In the genomic region with DNA sequence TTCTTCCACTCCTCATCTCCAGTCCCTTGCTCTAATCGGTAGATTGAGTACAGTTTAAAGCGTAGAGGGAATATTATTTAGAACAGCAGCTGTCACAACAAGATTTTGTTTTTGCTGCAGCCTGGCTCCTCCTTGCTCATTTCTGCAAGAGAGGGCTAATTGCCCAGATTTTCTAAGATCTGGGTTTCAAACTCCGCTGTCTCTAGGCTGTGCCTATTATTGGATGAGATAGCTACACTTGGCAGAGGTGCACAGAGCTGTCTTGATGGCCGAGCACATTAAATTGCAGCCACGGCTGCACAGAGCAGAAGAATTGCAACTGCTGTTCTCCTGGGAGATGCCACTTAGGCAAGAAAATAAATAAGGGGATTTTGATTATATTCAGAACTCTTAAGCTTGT, we compare ENCODE assay signal across 11 mouse cellular contexts.
DNase-seq lines count a peak whose midpoint lies in the region; ATAC-seq lines count a peak whose summit lies in the region.
"Had no signal": no experiment of that assay in that cellular context is flagged by ENCODE, and none has a peak within 500 bp of the region (broad histone marks: within the 10 kb centered on the region; RNA-seq: fewer than 3 reads in every experiment).

No protein-coding gene starts in this region.

- WGBS in heart, embryonic 10.5 days = 80% methylated on average over 5 of the region's 5 CpGs
- 48% methylated on average over 5 of the region's 5 CpGs for WGBS in lung, embryonic 15.5 days

- no peak overlapping the region for H3K4me3 ChIP-seq in heart, embryonic 10.5 days
- no peak overlapping the region for H3K4me3 ChIP-seq in lung, embryonic 15.5 days

- no peaks in the 10 kb centered on the region for H3K4me1 ChIP-seq in heart, embryonic 10.5 days
- H3K4me1 ChIP-seq in lung, embryonic 15.5 days = peaks cover 8% of the 10 kb centered on the region; the same call in 1 of the 2 replicates

- no peaks in the 10 kb centered on the region for H3K9me3 ChIP-seq in heart, embryonic 10.5 days
- no peaks in the 10 kb centered on the region for H3K9me3 ChIP-seq in lung, embryonic 15.5 days

- no peaks in the 10 kb centered on the region for H3K36me3 ChIP-seq in heart, embryonic 10.5 days
- H3K36me3 ChIP-seq in lung, embryonic 15.5 days = no peaks in the 10 kb centered on the region

- no peak overlapping the region for H3K9ac ChIP-seq in lung, embryonic 15.5 days
- H3K9ac ChIP-seq: hindbrain, embryonic 14.5 days had no signal

- H3K27ac ChIP-seq in heart, embryonic 10.5 days = no peak overlapping the region
- H3K27ac ChIP-seq in lung, embryonic 15.5 days = peak overlapping the region; percentile 33
- H3K27ac ChIP-seq: hindbrain, embryonic 14.5 days had no signal

- no peaks in the 10 kb centered on the region for H3K27me3 ChIP-seq in heart, embryonic 10.5 days (ENCODE audit: insufficient read depth, poor library complexity, severe bottlenecking)
- H3K27me3 ChIP-seq in lung, embryonic 15.5 days = no peaks in the 10 kb centered on the region

- peak; percentile 4 for DNase-seq in cerebellum, adult 9-11 months
- DNase-seq in cerebellum, adult 18-20 months = no peak
- peak; percentile 59 to 64 for DNase-seq in heart, adult 9 months (ENCODE audit: low spot score in 2 of 2)
- no peak for DNase-seq in heart, embryonic 10.5 days (ENCODE audit: low spot score)
- DNase-seq in lung, postnatal 36 days = no peak
- peak; percentile 59 for DNase-seq in brain, adult 2 months (ENCODE audit: low read depth, low spot score)
- DNase-seq in retina, embryonic 14.5 days (ENCODE audit: low spot score) = no peak
- DNase-seq: thymus, postnatal 25 days had no signal

- ATAC-seq in lung, embryonic 15.5 days (ENCODE audit: borderline replicate concordance, extremely low read depth, low FRiP score, low TSS enrichment) = no peak

- H3K4me2 ChIP-seq in lung, embryonic 15.5 days = no peak overlapping the region
- H3K4me2 ChIP-seq: hindbrain, embryonic 14.5 days; liver, embryonic 11.5 days had no signal

Comparison
In these comparisons a context has a peak if more than half of its experiments do, and no peak if none do; other contexts are left out.
1. DNase-seq: peak in cerebellum, adult 9-11 months (single experiment), heart, adult 9 months (2 of 2) and brain, adult 2 months (single experiment); none in cerebellum, adult 18-20 months (0 of 2), heart, embryonic 10.5 days (single experiment), lung, postnatal 36 days (single experiment) and retina, embryonic 14.5 days (single experiment).